Mouse (Mus musculus) C2C12 (cell line): ENCODE measurements around the gene Cryba4. TPM values are rescaled to one million over a fixed set of nuclear protein-coding genes. Genes with fewer than 3 reads are reported as not detected.

Source experiments
- H3K27me3 ChIP-seq: one replicate; pipeline ENCODE4 v1.6.1; 2011; ENCODE audit not compliant: control insufficient read depth, insufficient read depth, insufficient read length
- H3K36me3 ChIP-seq: one replicate; pipeline ENCODE4 v1.6.1; 2011; ENCODE audit not compliant: control insufficient read depth, insufficient read depth
- H3K4me3 ChIP-seq: one replicate; pipeline ENCODE4 v1.5.1; 2011; ENCODE audit warnings: mild to moderate bottlenecking, control low read depth; ENCODE audit not compliant: poor library complexity, insufficient read depth, severe bottlenecking
- H3K79me2 ChIP-seq: one replicate; pipeline ENCODE4 v1.6.1; 2011; ENCODE audit not compliant: control insufficient read depth, insufficient read depth
- H3K79me3 ChIP-seq: one replicate; pipeline ENCODE4 v1.6.1; 2011; ENCODE audit warnings: low read depth, control low read depth
- H3ac ChIP-seq: one replicate; pipeline ENCODE3; 2011; ENCODE audit warnings: low read depth; ENCODE audit not compliant: control insufficient read depth, insufficient read length
- CEBPB ChIP-seq: IDR thresholded peaks from one replicate; pipeline ENCODE4 v1.6.1; 2011; ENCODE audit warnings: low read depth, mild to moderate bottlenecking, control low read depth, moderate library complexity
- CTCF ChIP-seq: IDR thresholded peaks from one replicate; pipeline ENCODE4 v1.5.1; 2011; ENCODE audit not compliant: control insufficient read depth, insufficient read depth, insufficient read length
- FOSL1 ChIP-seq: IDR thresholded peaks from one replicate; pipeline ENCODE4 v1.8.0; 2011; ENCODE audit warnings: mild to moderate bottlenecking, low read length; ENCODE audit not compliant: poor library complexity, insufficient read depth, severe bottlenecking
- MAX ChIP-seq: IDR thresholded peaks from one replicate; pipeline ENCODE4 v1.6.1; 2011; ENCODE audit warnings: mild to moderate bottlenecking, control low read depth
- MYOD1 ChIP-seq: IDR thresholded peaks from one replicate; pipeline ENCODE4 v1.6.1; 2011; ENCODE audit warnings: low read depth; ENCODE audit not compliant: control insufficient read depth, insufficient read length
- MYOG ChIP-seq: IDR thresholded peaks from one replicate; pipeline ENCODE4 v1.6.1; 2011; ENCODE audit not compliant: control insufficient read depth, insufficient read length; ENCODE audit errors: extremely low read depth
- USF1 ChIP-seq: IDR thresholded peaks from one replicate; pipeline ENCODE4 v1.6.1; 2011; ENCODE audit warnings: low read depth, mild to moderate bottlenecking, control low read depth, moderate library complexity
- polyA plus RNA-seq: library from polyadenylated mRNA; unstranded; fragments of >200 nt; fragmentation: generic; extraction: Trizol; gene quantifications from one replicate; pipeline ENCODE4 v1.2.1, GENCODE M21; 2012; ENCODE audit warnings: missing spikeins

Gene Cryba4
- polyA plus RNA-seq, 1 experiment: 1.9 TPM

DNA sequence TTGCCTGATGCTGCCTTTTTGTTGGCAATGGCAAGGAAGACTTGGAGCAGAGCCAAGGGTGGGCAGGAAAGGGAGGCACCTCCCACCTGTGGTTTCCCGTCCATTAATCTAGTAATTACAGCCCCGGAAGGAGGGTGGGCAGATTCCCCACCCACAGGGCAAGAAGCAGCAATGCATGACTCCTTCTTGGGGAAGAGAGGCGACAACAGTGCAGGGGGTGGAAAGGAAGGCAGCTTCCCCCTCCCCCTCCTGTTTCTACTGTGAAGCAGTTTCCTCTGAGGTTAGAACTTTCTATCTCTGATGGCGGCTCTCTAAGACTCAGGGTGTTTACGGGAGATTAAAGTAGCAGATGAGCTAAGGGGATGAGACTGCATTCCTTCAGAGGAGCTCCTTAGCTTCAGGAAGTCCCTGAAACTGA, 9.9 kb downstream of the Cryba4 start:
- Histone ChIP-seq H3K79me3 (no peaks in the 10 kb centered on the region), H3ac (no peak overlapping the region), H3K79me2 (no peaks in the 10 kb centered on the region), H3K27me3 (no peaks in the 10 kb centered on the region), H3K36me3 (no peaks in the 10 kb centered on the region), H3K4me3 (no peak overlapping the region)
- TF ChIP-seq USF1 (no peak), MYOG (no peak), CTCF (no peak), MYOD1 (no peak), CEBPB (no peak), FOSL1 (no peak), MAX (no peak)

DNA sequence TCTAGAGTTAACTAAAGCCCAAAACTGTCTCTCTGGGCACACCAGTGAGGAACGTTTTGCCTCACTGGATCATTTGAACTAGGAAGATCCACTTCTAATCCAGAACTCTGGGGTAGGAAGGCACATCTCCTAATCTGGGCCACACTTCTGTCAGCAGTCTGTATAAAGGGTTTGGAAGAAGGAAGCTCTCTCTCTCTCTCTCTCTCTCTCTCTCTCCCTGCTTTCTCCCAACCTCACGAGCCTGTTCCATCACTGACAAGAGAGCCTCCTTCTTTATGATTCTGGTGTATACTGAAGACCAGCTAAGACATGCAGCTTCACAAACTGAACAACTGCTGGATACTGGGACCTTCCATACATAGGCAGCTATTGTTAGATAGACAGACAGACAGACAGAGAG, 10.5 kb downstream of the Cryba4 start:
- H3K36me3 ChIP-seq: no peaks in the 10 kb centered on the region
- TF ChIP-seq USF1 (no peak), CEBPB (no peak), FOSL1 (no peak)
- H3K79me3 ChIP-seq: no peaks in the 10 kb centered on the region
- no peaks in the 10 kb centered on the region for H3K79me2 ChIP-seq
- no peaks in the 10 kb centered on the region for H3K27me3 ChIP-seq
- H3K4me3 ChIP-seq: no peak overlapping the region
- H3ac ChIP-seq: no peak overlapping the region

DNA sequence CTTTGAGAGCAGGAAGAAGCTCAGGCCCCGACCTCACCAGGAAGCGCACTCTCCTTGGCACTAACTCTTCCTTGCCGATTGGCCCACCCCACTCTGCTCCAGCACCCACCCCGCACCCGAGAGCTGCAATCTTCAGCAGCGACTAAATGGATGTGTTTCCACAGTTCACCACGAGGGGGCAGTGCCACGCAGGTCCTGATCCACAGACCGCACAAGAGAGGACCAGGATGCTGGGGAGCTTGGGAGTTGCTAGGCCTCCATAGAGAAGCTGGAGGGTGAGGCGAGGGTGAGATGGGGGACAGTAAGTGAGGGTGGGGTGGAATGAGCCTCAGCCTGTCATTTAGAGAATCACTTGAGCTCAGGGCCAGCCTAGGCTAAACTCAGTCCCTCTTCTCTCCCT, 11.6 kb downstream of the Cryba4 start:
- peak; percentile 79 for TF ChIP-seq CTCF
- no peak for TF ChIP-seq MAX
- Histone ChIP-seq H3K79me3 (no peaks in the 10 kb centered on the region), H3K4me3 (no peak overlapping the region), H3ac (no peak overlapping the region), H3K27me3 (no peaks in the 10 kb centered on the region), H3K79me2 (no peaks in the 10 kb centered on the region), H3K36me3 (no peaks in the 10 kb centered on the region)

DNA sequence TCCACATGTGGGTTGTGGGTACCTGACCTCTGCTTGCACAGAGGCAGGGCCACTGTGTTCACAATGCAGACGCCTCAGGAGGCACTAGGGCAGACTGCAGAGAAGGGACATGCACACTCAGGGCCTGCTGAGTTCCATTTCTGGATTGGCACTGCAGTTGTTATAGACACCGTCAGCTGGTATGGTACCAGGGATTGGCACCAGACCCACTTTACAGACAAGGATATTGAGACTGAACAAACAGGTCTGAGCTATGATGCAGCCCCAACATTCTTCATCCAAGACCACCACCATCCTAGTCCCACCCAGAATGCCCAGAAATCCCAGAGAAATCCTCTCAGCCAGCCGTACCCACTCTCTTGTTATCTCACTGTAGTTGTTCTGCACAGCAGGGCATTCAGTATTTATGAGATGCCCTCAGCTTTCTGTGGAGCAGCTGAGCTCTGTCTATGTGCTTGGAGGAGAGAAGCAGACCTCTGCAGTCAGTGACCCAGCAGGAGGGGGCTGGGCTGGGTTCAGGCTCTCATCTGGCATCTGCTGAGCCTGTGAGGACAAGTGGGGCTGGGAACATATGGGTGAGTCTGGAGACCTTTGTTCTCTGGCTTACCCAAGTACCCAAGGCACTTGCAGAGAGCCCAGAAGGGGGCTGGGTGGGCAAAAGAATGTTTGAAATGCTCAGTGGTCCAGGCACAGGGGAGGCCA, 13.4 kb downstream of the Cryba4 start:
- TF ChIP-seq MAX (no peak), MYOG (no peak), FOSL1 (no peak), USF1 (no peak), CEBPB (no peak), CTCF (no peak), MYOD1 (no peak)
- Histone ChIP-seq H3ac (no peak overlapping the region), H3K4me3 (no peak overlapping the region), H3K79me3 (no peaks in the 10 kb centered on the region), H3K79me2 (no peaks in the 10 kb centered on the region), H3K27me3 (no peaks in the 10 kb centered on the region), H3K36me3 (no peaks in the 10 kb centered on the region)

DNA sequence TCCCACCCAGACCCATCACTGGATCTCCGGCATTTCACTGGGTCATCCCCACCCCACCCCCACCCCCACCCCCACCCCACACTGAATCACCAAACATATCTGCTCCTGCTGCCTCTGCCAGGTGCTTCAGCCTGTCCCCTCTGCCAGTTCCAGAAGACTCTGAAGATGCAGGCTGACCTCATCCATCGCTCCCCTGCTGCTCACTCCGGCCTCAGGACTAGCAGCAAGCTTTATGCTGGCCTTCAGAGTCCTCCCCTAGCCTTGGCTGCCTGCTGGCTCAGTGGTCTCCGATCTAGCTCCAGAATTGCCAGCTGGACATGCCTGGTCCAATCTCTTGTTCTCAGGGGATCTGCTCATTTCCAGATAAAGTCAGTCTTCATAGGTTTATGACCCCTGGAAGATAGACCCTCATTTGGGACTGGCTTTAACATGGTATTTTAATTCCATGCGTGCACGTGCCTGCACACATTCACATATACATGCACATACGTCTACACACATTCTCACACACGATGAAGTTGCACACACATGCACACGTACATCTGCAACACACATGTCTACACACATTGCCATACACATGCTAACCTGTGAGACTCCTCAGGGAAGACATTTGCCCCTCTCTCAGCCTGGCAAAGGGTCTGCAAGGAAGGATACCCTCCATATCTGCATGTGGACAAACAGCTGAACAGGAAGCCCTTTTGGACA, 14.3 kb downstream of the Cryba4 start:
- Histone ChIP-seq H3K4me3 (no peak overlapping the region), H3K79me3 (no peaks in the 10 kb centered on the region), H3K27me3 (no peaks in the 10 kb centered on the region), H3ac (no peak overlapping the region), H3K79me2 (no peaks in the 10 kb centered on the region), H3K36me3 (no peaks in the 10 kb centered on the region)
- TF ChIP-seq MAX (no peak), CTCF (no peak), CEBPB (no peak), MYOG (no peak), FOSL1 (no peak), MYOD1 (no peak), USF1 (no peak)

DNA sequence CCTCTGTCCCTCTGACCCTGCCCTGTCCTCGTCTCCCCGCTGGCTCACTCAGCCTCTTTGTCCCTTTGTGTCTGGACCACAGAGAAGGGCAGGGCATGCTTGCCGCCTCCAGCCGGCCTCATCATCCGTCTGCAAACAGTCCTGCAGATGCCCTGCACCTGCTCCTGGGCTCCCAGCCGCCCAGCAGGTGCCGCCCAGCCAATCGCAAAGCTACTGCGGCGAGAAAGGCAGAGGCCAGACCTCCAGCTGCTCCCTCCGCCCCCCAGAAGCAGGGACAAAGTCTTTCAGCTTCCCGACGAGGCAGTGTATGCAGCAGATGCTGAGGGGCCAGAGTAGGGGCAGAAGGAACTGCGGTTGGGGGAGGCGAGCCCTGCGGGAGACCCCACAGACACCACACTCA, 14.9 kb downstream of the Cryba4 start:
- no peaks in the 10 kb centered on the region for H3K79me3 ChIP-seq
- no peak overlapping the region for H3K4me3 ChIP-seq
- H3ac ChIP-seq: no peak overlapping the region
- H3K27me3 ChIP-seq: no peaks in the 10 kb centered on the region
- TF ChIP-seq FOSL1 (no peak), CEBPB (no peak), USF1 (no peak), MYOD1 (no peak), MYOG (no peak), MAX (no peak), CTCF (no peak)
- H3K79me2 ChIP-seq: no peaks in the 10 kb centered on the region
- H3K36me3 ChIP-seq: no peaks in the 10 kb centered on the region
